In genomic region chr8:113632634-113633033, GRCm38 (mm10) we compare ENCODE assay signal across 9 mouse cellular contexts. TPM values are rescaled to one million over a fixed set of nuclear protein-coding genes. Genes with fewer than 3 reads are reported as not detected.
DNase-seq lines count a peak whose midpoint lies in the region; ATAC-seq and TF ChIP-seq lines count a peak whose summit lies in the region.
"Had no signal": no experiment of that assay in that cellular context is flagged by ENCODE, and none has a peak within 500 bp of the region (broad histone marks: within the 10 kb centered on the region; RNA-seq: fewer than 3 reads in every experiment).

No protein-coding gene starts in this region.

- peaks cover under 1% of the 10 kb centered on the region; the same call in 1 of the 2 replicates for H3K36me3 ChIP-seq in heart, embryonic 12.5 days
- no peaks in the 10 kb centered on the region for H3K36me3 ChIP-seq in spleen, adult 2 months (ENCODE audit: control insufficient read depth, insufficient read depth, low read length)
- H3K36me3 ChIP-seq in limb, embryonic 14.5 days (ENCODE audit: control insufficient read depth, insufficient read depth, low read length), result no peaks in the 10 kb centered on the region
- no peaks in the 10 kb centered on the region for H3K36me3 ChIP-seq in midbrain, embryonic 16.5 days (ENCODE audit: control insufficient read depth, insufficient read depth, low read length)

- H3K27me3 ChIP-seq in heart, embryonic 12.5 days (replicated peaks), result no peaks in the 10 kb centered on the region
- H3K27me3 ChIP-seq in spleen, adult 2 months (ENCODE audit: control insufficient read depth, insufficient read depth, low read length), result no peaks in the 10 kb centered on the region
- no peaks in the 10 kb centered on the region for H3K27me3 ChIP-seq in limb, embryonic 14.5 days (ENCODE audit: control insufficient read depth, insufficient read depth, low read length)
- H3K27me3 ChIP-seq in midbrain, embryonic 16.5 days (ENCODE audit: control insufficient read depth, insufficient read depth, low read depth, low read length), result no peaks in the 10 kb centered on the region

- no peaks in the 10 kb centered on the region for H3K9me3 ChIP-seq in heart, embryonic 12.5 days (replicated peaks)
- no peaks in the 10 kb centered on the region for H3K9me3 ChIP-seq in limb, embryonic 14.5 days (ENCODE audit: control insufficient read depth, low read length)
- H3K9me3 ChIP-seq in midbrain, embryonic 16.5 days (replicated peaks; ENCODE audit: control insufficient read depth, low read length, poor library complexity, severe bottlenecking), result no peaks in the 10 kb centered on the region

- peak; percentile 55 for DNase-seq in heart, adult 8-10 months (ENCODE audit: low spot score)
- DNase-seq in spleen, adult 2 months (ENCODE audit: low read depth in 1 of 2, low spot score in 2 of 2), result no peak
- DNase-seq in spleen, adult 18-20 months, result no peak
- DNase-seq in cerebellum, postnatal 36 days, result peak; percentile 25 to 65
- peak; percentile 79 for DNase-seq in limb, embryonic 14.5 days (ENCODE audit: low spot score)
- no peak for DNase-seq in spleen, postnatal 4 days (ENCODE audit: low spot score in 2 of 2)

- no peak overlapping the region for H3K4me3 ChIP-seq in heart, embryonic 12.5 days
- no peak overlapping the region for H3K4me3 ChIP-seq in spleen, adult 2 months (ENCODE audit: extremely low read depth, insufficient read depth, insufficient read length)
- H3K4me3 ChIP-seq in limb, embryonic 14.5 days (replicated peaks; ENCODE audit: low read length), result no peak overlapping the region
- no peak overlapping the region for H3K4me3 ChIP-seq in midbrain, embryonic 16.5 days (ENCODE audit: low read depth, low read length)

- H3K4me2 ChIP-seq in heart, embryonic 12.5 days, result no peak overlapping the region
- no peak overlapping the region for H3K4me2 ChIP-seq in limb, embryonic 14.5 days (replicated peaks; ENCODE audit: low read depth, low read length, severe bottlenecking)
- no peak overlapping the region for H3K4me2 ChIP-seq in midbrain, embryonic 16.5 days (ENCODE audit: low read length)

- no peak overlapping the region for H3K27ac ChIP-seq in heart, embryonic 12.5 days (ENCODE audit: poor library complexity, severe bottlenecking)
- H3K27ac ChIP-seq in spleen, adult 2 months (ENCODE audit: insufficient read depth, low read length), result no peak overlapping the region
- no peak overlapping the region for H3K27ac ChIP-seq in limb, embryonic 14.5 days (replicated peaks; ENCODE audit: low read depth, low read length)
- no peak overlapping the region for H3K27ac ChIP-seq in midbrain, embryonic 16.5 days (ENCODE audit: low read length)

- no peak for TF ChIP-seq POLR2A in spleen, adult 2 months (IDR thresholded peaks at IDR 0.05; ENCODE audit: low read depth, low read length)
- TF ChIP-seq POLR2A in limb, embryonic 14.5 days (IDR thresholded peaks at IDR 0.05; ENCODE audit: borderline replicate concordance, extremely low read depth, insufficient read depth, insufficient read length), result no peak

- no peak for ATAC-seq in heart, embryonic 12.5 days (ENCODE audit: insufficient number of reproducible peaks, low FRiP score)
- ATAC-seq in limb, embryonic 14.5 days (ENCODE audit: low FRiP score, low read depth), result no peak
- ATAC-seq in midbrain, embryonic 16.5 days, result no peak

- peak; percentile 5; the same call in 1 of the 2 replicates for TF ChIP-seq CTCF in spleen, adult 2 months (IDR thresholded peaks at IDR 0.05; ENCODE audit: extremely low read depth, insufficient read depth, insufficient read length, insufficient replicate concordance)

- WGBS in heart, embryonic 12.5 days, result 5% methylated on average over 3 of the region's 3 CpGs
- WGBS in spleen, adult 2 months, result 6% methylated on average over 3 of the region's 3 CpGs
- WGBS in limb, embryonic 14.5 days, result 10% methylated on average over 3 of the region's 3 CpGs
- 7% methylated on average over 3 of the region's 3 CpGs for WGBS in midbrain, embryonic 16.5 days

- peaks cover 17% of the 10 kb centered on the region for H3K4me1 ChIP-seq in heart, embryonic 12.5 days (replicated peaks)
- H3K4me1 ChIP-seq in spleen, adult 2 months (ENCODE audit: control insufficient read depth, insufficient read depth, insufficient read length), result peaks cover 7% of the 10 kb centered on the region; the same call in 1 of the 2 replicates
- peaks cover 14% of the 10 kb centered on the region for H3K4me1 ChIP-seq in limb, embryonic 14.5 days (ENCODE audit: control insufficient read depth, insufficient read depth, low read length)
- peaks cover 19% of the 10 kb centered on the region for H3K4me1 ChIP-seq in midbrain, embryonic 16.5 days (ENCODE audit: control insufficient read depth, insufficient read depth, low read length)

- no peak overlapping the region for H3K9ac ChIP-seq in heart, embryonic 12.5 days
- H3K9ac ChIP-seq in limb, embryonic 14.5 days (ENCODE audit: low read depth, low read length, severe bottlenecking), result no peak overlapping the region
- no peak overlapping the region for H3K9ac ChIP-seq in midbrain, embryonic 16.5 days (ENCODE audit: low read depth, low read length)

RNA-seq across cellular contexts. Expression of gene Mon1b, which starts 2.8 kb away (rescaled TPM):
- 1 to 10 TPM; 5.8 to 6.7 (median 6.5) TPM for total RNA-seq in heart, adult 8-10 months (2022)
- polyA plus RNA-seq in heart, embryonic 12.5 days (2016; fragmentation: Nextera tagmentation; extraction: Ambion mirVana), result 6.1 TPM in 2 replicates
- 9.5 and 11.1 TPM in 2 replicates for polyA plus RNA-seq in spleen, adult 2 months (2012; rRNA removed)
- polyA plus RNA-seq in limb, embryonic 14.5 days (2012; rRNA removed), result 5.4 and 6.2 TPM in 2 replicates
- polyA plus RNA-seq in limb, embryonic 14.5 days (2014; fragmentation: Nextera tagmentation; extraction: Ambion mirVana), result 6.4 and 7.8 TPM in 2 replicates
- polyA plus RNA-seq in midbrain, embryonic 16.5 days (2015; fragmentation: Nextera tagmentation; extraction: Ambion mirVana), result 12.5 and 13.0 TPM in 2 replicates

RNA-seq across cellular contexts. Expression of gene Syce1l, which starts 10.4 kb away (rescaled TPM):
- not detected for total RNA-seq in heart, adult 8-10 months (2022)
- not detected in 2 replicates for polyA plus RNA-seq in heart, embryonic 12.5 days (2016; fragmentation: Nextera tagmentation; extraction: Ambion mirVana)
- not detected in 2 replicates for polyA plus RNA-seq in spleen, adult 2 months (2012; rRNA removed)
- 0.26 TPM in 1 of 2 replicates, not detected in the other for polyA plus RNA-seq in limb, embryonic 14.5 days (2012; rRNA removed)
- polyA plus RNA-seq in limb, embryonic 14.5 days (2014; fragmentation: Nextera tagmentation; extraction: Ambion mirVana), result not detected in 2 replicates
- not detected in 2 replicates for polyA plus RNA-seq in midbrain, embryonic 16.5 days (2015; fragmentation: Nextera tagmentation; extraction: Ambion mirVana)
- polyA plus RNA-seq: intestine, embryonic 14.5 days had no signal

Comparison
In these comparisons a context has a peak if more than half of its experiments do, and no peak if none do; other contexts are left out.
1. DNase-seq: peak in heart, adult 8-10 months (single experiment), cerebellum, postnatal 36 days (2 of 2) and limb, embryonic 14.5 days (single experiment); none in spleen, adult 2 months (0 of 2), spleen, adult 18-20 months (0 of 2) and spleen, postnatal 4 days (0 of 2).